Mouse (Mus musculus) layer of hippocampus, adult 9-11 months (tissue): ENCODE measurements around the gene Cep131.

Source experiments
- DNase-seq: peaks from one replicate; pipeline ENCODE4 v3.0.0; 2022

Cep131 gene

DNA sequence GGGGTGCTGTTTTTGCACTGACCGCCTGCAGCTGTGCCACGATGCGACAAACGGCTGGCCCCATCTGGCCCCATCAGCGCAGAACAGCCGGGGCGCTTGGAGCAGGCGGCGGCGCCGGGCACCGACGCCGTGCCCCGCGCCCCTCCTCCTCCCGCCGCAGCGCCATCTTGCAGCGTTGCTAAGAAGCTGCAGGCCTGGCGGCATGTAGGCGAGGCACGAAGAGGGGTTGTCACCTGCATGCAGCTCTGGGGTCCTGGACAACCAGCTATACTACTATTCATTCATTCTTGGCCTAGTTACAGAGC is 38.4 kb downstream of the Cep131 start:
- peak; percentile 64 for DNase-seq

DNA sequence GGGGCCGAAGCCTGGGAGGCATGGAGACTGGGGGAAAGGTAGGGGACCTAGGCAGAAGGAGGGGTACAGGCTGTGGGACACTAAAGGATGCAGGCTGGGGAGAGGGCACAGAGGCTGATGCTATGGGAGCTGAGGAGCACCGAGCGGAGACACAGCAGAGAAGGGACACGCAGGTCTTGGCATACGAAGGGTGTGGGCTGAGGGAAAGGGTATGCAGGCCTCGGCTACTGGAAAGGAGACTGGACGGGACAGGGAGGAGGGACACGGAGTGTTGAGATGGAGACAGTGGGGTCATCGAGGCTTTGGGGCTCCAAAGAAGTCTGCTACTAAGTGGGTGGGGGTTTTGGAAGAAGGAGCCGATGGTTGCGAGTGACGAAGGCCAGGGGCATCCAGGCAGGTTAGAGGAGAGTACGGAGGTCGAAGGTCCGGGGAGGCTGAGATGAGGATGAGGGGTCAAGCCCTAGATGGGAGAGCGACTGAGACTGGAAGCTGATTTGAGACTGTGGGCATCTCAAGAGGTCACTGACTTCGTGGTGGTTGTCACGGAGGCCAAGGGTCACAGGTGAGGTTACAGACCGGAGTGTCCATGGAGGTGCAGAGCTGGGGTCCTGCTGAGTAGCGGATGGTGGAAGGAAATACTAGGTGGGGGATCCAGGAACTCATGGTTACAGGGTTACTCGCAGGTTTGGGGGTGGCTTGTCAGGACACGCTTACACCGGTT is 38.9 kb downstream of the Cep131 start:
- no peak for DNase-seq

DNA sequence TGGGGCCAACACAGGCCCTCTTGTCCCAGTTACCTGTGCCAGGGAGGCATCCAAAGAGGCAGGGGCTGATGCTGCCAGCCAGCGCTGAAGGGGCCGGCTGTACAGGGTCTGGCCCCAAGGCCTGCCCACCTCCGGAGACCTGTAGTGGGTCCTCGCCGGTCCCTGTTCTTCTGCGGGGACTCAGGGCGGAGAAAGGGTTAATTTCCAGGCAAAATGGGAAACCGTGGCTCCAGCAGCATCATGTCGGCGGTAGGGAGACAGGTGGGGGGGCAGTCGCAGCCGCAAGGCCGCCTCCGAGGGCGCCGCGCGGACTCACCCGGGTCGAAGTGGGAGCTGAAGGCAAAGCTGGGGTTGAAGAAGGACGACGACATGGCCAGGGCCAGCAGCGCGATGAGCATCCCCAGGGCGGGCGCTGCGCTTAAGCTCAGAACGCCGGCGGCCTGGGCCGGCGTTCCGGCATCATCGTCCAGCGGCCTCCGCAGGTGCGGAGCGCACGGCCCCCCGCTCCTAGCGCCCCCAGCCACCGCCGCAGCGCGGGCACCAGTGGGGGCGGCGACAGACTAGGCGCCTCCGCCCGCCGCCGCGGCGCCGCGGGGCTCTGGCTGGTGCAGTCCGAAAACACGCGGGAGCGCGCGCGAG is 40.0 kb downstream of the Cep131 start, which contains the start of gene Aatk:
TSS of gene Aatk (minus strand) at position 615 of the 639 bp plus-strand sequence.
- no peak for DNase-seq

DNA sequence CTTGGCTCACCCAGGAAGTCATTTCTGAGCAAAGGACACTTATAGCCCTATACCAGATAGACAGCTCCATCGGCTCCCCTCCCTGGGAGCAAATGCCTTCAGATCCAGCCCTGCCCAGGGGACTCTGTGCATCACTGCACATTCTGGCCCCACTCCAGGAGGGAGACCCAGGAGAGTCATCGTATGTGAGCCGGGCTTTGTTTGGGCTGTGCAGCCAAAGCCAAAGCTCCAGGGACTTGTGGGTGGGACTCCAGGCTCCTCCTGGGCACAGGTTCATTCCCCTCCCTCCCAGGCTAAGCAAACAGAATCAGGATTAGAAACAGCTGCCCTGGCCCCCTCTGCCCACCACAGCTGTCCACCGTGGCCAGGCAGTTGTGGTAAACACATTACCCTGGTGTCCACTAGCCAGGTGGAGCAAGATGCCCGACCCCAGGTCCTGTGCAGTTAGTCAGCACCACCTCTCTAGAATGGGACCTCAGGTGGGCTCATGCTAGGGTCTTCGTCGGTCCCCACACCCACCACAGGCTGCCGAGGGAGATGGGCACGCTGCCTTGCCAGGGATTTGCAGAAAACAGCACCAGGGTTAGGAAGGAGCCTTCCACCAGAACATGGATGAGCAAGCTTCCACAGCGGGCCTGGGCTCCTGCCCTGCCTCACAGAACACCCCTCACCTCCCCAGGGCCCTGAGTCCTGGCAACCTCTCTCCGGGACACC is 40.6 kb downstream of the Cep131 start:
- no peak for DNase-seq

DNA sequence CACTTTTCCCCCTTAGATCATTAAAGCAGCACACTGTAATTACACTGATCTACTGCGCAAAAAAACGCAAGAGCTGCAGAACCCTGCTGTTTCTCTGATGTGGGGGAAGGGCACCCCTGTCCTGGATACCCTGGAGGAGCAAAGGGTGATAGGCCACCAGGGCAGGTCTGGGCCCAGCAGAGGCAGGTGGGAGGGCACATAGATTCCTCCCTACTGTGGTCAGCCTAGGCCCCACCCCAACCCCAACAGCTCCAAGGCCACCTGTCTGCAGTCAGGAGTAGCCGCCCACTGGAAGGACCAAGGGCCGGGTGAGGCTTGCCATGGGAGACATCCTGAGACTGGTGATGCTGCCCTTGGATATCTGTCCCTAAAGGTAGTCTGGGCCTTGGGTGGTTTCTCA is 41.3 kb downstream of the Cep131 start:
- no peak for DNase-seq

DNA sequence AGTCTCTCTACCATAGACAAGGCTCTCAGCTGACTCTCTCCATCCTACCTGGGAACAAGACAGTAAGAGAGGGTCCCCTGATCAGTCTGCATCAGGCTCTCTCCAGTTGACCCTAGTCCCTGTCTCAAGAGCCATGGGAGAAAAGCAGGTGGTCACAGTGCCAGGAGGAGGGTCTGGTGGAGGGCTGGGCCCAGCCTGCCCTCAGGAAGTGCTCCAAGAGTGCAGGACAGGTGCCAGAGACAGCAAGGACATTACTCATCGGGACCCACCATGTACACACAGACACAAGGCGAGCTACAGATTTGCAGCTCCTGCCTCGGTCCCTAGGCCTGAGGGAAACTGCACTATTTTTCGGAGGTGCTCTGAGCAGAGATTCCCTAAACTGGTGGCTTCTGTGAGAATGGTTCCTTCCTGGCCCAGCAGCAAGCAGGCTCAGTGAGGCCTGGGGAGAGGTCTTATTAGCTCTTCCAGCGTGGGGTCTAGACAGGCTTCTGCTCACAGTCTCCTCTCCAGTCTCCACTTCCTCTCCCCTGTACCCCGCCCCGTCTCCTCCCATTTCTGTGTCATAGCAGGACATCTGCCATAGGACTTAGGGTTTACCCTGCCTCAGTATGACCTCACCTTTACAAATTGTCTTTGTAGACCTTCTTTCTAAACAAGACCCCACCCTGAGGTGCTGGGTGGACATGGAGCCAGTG is 44.3 kb downstream of the Cep131 start:
- no peak for DNase-seq

DNA sequence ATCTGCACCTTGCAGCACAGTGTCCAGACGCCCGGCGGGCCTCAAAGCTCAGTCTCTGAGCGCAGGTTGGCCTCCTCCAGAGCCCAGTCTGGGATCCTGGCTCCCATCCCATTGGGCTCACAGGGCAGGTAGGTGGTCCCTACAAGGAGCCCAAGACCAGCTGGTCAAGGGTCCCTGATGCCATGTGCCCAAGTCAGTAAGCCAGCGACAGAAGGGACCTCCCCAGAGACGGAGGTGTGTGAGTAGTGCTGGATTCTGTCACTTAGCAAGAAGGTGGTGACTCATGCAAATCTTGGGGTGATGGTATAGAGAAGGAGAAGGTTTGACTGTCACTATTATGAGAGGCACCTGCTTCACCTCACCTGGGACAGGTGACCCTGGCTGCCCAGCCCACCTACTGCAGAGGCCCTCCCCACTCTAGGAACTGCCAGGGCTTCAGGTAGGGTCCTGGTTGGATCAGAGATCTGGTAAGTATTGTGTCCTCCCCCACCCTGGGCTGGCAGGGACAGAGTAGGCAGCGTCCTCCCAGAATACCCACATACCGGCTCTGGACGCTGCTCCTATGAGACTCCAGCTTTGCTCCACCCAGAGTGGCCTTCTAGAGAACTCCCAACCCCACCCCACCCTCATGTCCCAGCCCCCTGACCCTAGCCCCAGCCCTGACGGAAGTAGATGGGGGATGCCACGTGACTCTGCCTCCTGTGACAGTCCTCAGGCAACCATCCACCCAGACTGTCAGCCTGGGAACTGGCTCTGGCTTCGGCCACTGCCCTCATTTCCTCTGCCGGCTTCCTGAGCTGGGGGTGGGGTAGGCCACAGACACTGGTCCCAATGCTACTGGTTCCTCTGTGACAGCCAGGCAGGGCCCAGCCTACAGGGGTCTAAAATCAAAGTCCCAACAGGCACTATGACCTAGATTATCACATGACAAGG is 45.2 kb downstream of the Cep131 start:
- peak; percentile 87 for DNase-seq

DNA sequence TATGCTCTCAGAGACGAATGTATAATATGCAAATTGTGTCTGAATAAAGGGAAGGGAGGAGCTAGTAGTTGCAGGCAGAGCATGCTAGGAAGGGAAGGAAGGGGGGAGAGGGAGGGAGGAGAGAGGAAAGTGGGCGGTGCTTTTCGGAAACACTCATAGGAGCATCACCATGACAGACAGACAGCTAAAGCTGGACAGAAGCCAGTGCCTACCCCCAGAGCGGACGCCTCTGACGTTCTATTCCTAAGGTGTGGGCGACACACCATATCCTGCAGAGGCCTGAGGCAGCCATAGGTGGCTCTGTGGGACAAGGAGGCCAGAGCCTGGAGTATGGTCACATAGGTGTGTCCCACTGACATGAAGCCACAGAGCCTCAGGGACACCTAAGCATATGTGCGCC is 46.2 kb downstream of the Cep131 start:
- DNase-seq, result no peak

DNA sequence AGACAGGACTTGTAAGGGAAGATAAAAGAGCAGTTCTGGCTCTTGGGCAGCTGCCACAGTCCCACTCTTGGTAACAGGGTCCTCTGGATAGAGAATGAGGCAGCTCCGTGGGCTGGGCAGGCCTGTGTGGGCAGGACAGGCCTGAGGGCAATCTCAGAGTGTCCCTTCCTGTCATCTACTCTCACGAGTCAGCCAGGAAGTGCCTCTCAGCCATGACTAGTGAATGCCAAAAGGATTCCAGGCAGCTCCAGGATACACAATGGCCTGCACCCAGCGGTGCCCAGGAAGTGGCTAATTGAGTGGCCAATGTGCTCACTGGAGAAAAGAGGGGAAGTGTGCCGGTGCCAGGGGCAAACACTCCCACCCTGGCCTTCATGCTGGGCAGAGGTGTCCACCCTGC is 47.0 kb downstream of the Cep131 start:
- no peak for DNase-seq

DNA sequence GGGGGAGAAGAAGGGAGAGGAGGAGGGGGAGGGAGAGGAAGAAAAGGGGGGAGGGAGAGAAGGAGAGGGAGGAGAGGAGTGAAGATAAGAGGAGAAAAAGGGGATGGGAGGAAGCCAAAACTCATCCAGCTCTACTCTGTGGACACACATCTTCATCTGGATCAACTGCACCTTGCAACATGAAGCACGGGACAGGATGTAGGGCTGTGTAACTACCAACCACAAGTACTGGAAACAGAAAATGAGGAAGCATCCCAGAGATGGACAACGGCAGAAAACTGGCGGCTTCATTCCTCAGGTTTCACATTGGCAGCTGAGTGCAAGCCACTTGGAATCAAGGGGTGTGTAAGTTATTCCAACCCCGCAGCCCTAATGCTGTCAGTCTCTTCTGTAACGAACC is 51.9 kb downstream of the Cep131 start:
- no peak for DNase-seq

DNA sequence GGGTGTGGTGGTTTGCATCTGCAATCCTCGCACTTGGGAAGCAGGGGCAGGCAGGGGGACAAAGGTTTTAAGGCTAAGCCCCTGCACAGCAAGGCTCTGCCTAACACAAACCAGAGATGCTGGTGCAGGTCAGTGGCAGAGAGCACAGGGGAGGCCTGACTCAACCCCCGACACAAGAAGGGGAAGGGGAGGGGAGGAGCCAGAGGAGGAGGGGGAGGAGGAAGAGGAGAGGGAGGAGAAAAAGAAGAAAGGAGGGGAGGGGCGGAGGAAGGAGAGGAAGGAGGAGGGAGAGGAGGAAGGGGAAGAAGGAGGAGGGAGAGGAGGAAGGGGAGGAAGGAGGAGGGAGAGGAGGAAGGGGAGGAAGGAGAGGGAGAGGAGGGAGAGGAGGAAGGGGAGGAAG is 52.3 kb downstream of the Cep131 start:
- DNase-seq, result no peak

DNA sequence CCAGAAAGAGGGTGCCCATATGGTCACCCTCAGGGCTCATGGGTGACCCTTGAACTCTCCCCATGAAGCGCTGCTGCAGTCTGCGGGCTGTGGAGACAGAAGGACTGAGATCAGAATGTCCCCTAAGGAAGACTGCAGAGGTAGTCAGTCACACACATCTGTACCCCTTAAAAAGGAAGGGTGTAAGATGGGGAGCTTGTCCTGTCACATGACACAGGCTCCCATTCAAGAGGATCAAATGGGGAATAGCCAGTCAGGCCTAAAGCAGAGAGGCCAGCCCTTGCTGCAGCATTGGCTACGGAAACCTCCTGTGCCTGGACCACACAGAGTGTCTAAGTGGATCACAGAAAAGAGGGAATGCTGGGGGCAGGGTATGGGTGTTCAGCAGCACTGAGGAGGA is 53.2 kb downstream of the Cep131 start:
- no peak for DNase-seq

DNA sequence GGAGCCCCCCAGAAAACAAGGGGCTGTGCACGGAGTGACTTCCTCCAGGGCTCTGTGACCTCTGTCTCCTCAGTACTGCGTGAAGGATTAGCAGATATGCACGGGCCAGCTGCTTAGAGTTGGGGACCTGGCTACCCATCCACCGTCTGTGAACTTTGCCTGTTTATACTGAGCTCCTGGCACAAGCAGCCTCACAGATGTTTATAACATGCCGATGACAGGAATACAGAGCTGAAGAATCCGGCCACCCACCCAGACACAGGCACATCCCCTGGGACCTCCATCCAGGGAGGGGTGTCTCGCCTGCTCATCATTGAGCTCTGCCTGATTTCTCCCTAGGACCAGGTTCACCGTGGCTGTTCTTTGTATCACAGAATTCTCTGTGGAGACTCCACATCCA is 54.6 kb downstream of the Cep131 start:
- DNase-seq, result no peak

DNA sequence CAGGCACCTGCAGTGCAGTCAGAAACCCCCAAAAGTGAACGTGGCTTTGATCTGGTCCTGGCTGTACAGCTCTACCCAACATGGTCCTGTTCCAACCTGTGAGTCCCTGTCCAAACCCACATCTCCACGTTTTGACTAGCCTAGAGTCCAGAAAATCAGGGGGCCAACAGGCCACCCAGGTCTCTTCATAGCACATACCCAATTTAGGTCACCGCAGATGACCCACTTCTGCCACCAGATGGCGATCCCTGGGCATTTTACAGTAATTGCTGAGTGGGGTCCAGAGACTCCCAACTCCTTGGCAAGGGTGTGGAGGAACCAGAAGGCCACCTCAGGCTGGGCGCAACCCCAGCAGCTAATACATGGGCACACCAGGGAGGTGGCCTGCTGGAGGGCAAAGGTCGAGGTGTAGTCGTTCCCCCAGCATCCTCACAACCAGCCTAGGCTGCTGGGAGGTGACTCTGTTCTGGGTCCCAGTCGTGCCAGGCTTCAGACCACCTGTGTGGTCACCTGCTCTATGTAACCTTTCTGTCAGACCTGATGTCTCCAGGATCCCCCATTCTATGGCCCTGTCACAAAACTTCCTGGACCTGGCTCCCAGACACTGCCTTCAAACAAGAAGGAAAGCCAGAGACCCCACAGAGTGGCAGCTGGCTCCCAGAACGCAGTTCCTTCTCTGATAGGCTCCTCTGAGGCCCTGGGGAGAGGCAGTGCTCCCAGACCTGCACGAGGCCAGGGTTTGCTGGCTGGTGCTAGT is 56.3 kb downstream of the Cep131 start:
- no peak for DNase-seq

DNA sequence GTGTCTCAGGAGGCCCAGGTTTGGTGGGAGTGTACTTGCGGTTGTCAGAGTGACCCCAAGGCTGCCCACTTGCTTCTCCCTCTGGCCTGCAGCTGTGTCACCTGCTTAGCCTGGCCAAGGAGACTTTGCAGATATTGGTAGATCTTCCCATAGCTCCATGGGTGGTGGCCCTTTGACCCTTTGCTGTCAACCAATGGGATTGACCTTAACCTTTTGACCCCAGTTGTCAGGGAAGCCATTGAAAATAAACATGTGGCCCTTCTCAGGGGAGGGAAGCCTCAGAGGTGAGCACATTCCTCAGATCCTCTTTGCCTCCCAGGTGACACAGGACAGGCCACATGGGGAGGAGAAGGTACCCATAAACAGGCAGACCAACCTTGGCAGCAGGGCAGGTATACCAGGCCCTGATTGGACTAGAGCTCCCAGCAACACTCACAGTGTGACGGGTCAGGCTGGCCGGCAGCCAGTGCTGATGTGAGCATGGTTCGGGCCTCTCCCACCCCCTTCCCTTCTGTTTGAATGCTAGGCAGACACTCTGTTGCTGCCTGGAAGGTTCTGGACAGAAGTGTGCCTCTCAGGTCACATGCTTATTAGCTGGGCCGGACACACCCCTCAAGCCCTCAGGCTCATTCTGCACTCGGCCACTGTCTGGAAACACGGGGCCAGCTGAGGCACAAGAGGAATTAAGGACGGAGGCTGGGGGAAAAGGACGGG is 57.0 kb downstream of the Cep131 start:
- DNase-seq, result no peak

DNA sequence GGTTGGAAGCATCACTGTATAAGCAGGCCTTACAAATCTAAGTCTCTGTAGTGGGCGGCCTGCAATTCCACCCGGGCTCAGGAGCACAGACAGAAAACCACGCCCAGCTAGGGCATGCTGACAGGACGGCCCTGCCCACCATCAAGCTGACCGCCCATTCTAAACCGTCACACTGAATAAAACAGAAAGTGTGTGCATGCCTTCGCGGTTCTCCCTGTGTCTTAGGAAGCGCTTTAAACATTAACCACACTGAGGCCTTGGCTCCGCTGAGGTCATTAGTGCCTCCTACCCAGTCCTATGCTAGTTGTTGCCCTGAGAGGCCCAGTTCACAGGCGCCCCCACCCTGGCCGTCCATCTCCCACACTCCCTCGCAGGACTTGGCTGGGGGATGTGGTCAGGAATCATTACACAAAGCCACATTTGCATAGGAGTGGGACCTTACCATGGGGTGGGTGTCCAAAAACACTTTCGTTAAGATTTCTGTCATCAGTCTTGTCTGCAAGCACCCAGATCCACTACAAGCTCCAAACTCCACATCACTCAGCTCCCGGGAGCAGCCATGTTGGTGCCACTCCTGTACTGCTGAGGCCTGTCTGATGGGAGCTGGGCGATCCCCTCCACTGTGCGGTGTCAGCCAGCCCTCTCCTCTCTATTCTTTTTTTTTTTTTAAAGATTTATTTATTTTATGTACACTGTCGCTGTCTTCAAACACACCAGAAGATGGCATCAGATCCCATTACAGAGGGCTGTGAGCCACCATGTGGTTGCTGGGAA is 58.1 kb downstream of the Cep131 start:
- DNase-seq, result no peak

DNA sequence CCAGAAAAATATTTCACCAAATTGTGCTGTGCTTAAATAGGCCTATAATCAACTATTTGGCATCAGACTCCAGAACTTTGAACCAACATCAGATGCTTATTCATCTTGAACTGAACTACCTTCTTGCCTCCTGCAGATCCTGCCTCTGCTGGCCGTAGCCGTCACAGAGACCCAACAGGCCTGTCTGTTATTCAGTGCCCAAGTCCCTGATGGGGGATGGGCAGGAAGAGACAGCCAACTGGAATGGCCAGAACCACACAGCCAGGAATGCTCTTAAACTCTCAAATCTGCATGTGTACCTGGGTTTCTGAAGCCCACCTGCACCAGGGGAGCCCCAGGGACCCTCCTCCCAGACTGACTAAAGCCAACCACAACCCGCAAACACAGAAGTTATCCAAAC is 59.7 kb downstream of the Cep131 start:
- no peak for DNase-seq

DNA sequence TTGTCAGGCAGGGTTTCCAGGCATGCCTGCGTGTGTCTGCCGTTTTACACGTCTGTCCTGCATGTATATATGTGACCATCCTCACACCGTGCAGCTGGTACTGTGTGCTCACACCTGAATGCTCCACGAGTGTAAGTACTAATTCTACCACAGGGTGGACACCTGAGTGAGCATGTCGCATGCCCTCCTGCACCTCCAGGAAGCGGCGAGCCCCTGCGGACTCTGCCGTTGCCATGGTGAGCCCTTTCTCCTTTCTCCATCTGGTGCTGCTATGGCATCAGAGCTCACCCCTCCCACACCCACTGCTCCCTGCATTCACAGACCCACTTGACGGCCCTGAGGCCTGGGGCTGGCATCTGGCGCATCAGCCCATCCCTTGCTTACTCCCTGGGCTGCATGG is 63.8 kb downstream of the Cep131 start:
- DNase-seq, result no peak

DNA sequence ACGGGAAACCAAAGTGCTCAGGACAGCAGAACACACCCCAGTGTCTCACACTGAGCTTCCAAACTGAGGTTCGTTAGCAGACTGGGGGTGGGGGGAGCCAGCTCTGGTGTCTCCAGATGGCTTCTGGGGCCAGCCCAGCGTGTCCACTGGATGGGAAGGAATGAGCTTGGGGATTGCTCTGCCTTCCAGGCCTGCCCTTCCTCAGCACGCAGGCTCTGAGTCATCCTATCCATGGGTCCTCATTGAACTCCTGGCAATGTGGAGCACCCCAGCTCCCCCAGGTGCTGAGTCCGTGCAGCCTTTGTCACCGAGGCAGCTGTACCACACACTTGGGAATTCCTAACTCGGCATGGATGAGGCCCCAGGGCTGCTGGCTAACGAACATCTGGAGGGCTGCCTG is 64.4 kb downstream of the Cep131 start:
- DNase-seq, result no peak

DNA sequence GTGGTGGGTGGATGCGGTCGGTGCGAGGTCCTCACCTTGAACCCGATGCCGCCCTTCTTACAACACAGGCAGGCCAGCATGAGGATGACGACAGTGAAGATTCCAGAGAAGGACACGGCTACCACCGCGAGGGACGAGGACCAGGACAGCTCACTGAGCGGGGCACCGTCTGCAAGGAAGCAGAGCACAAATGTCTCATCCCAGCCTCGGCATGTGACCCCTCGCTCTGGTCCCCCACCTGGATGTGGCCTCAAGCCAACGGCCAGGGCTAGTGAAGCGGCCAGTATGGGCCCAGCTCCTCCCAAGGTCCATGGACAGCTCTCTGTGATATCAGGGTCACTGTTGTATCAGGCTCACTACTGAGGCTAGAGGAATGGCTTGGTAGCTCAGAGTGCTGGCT is 65.3 kb downstream of the Cep131 start:
- no peak for DNase-seq
